Mouse (Mus musculus) testis, adult 2 months (tissue): ENCODE measurements around the gene Kctd15.

ENCODE experiments used
- CTCF ChIP-seq: fragments of 200-500 bp; IDR thresholded peaks from 2 replicates; pipeline ENCODE4 v1.5.1; 2012; ENCODE audit warnings: low read depth, mild to moderate bottlenecking, inconsistent platforms, low read length, moderate library complexity; ENCODE audit not compliant: control insufficient read depth, insufficient read depth, insufficient replicate concordance
- POLR2A ChIP-seq: fragments of 200-500 bp; IDR thresholded peaks from 2 replicates; pipeline ENCODE4 v1.6.1; 2012; ENCODE audit warnings: low read depth, mild to moderate bottlenecking, inconsistent platforms, low read length, moderate library complexity; ENCODE audit not compliant: control insufficient read depth

DNA sequence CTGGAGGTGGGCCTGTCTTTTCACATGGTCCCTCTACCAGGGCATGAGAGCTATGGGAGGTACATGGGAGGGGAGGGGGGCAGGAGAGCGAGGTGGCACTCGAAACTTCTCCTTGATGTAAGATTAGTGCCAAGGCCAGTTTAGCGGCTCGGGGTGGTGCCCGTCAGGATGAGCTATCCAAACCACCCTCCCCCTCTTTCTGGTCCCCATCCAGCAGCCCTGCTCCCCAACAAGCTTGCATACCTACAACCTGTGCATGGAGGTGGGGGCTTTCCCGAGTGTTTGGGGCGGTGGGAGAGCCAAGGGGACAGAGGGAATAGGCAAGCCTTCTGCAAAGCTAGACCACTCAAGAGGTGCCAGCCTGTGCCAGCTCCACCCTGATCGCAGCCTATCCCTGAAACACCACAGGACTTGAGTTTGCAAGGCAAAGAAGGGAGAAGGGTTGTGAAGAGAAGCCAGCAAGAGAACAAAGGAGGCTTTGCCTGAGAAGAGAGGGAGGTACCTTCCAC, 26.8 kb downstream of the Kctd15 start:
- TF ChIP-seq CTCF = no peak
- no peak for TF ChIP-seq POLR2A
